Mouse (Mus musculus) ES-E14 (cell line): ENCODE data around the gene Nolc1.

Experiments
- CHD2 ChIP-seq: IDR thresholded peaks from 2 replicates; pipeline ENCODE4 v1.6.1; 2014; ENCODE audit warnings: mild to moderate bottlenecking, low read depth, low read length, inconsistent platforms
- HCFC1 ChIP-seq: IDR thresholded peaks from 2 replicates; pipeline ENCODE4 v1.6.1; 2012; ENCODE audit warnings: low read length, inconsistent platforms, borderline replicate concordance; ENCODE audit not compliant: insufficient read depth
- MAFK ChIP-seq: IDR thresholded peaks from 2 replicates; pipeline ENCODE4 v1.6.1; 2014; ENCODE audit warnings: mild to moderate bottlenecking, low read depth, low read length, inconsistent platforms; ENCODE audit not compliant: insufficient read depth
- ZC3H11A ChIP-seq: IDR thresholded peaks from 2 replicates; pipeline ENCODE4 v1.6.1; 2012; ENCODE audit warnings: low read depth, mild to moderate bottlenecking, inconsistent platforms, low read length, borderline replicate concordance
- ZNF384 ChIP-seq: IDR thresholded peaks from 2 replicates; pipeline ENCODE4 v1.6.1; 2012; ENCODE audit warnings: low read depth, low read length, inconsistent platforms

DNA sequence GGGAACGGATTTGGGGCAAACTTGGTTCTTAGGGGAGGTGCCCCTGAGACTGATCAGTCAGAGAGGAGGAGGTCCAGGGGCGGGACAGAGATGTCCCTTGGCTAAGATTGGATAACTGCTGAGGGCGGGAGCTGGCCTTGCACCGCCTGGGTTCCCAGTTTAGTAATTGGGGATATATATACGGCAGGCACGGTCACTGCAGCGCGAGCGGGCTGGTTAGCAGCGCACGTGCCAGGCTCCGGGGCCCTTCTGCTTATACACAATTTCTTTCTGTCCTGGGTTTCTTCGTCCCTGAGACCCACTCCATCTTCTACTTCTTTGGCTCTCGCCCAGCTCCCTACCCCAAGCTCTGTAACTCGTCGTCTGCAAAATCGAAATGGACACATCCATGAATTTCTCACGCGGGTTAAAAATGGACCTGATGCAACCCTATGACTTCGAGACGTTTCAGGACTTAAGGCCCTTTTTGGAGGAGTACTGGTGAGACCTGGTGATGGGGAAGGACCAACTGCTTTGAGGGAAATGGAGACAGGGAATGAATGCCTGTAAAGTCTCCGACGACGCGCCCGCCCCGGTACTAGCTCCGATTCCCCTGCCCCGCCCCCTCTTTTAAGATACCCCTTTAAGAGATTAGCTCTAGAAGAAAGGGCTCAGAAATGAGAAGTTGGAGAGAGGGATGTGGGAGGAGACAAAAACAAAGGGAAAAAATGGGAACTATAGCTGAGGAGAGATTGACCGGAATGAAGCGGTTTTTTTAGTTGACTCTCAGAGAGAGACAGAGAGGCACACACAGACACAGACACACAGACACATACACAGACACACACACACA lies 56.2 kb downstream of the Nolc1 start, which contains the start of gene Elovl3:
- TF ChIP-seq CHD2 (no peak), MAFK (no peak), ZNF384 (no peak), ZC3H11A (no peak), HCFC1 (no peak)
